Mouse (Mus musculus): ENCODE results near the gene Ilkap. TPM values are rescaled to one million over a fixed set of nuclear protein-coding genes. Genes with fewer than 3 reads are reported as not detected.
A peak's percentile ranks its signal among the peaks of the same experiment; 100 is the strongest.

Gene Ilkap
- polyA plus RNA-seq, 1 experiment from 2014 or later, result 158 TPM

GRCm38 (mm10) chr1:91413898-91414594 lies 15.4 kb upstream of the Ilkap start, which contains the start of gene Hes6:
Gene Hes6, minus strand, starts transcription at chr1:91414038.
- 0 out of 2 replicates have a peak, but pooled peaks have one; percentile 40 for ATAC-seq (ENCODE audit: insufficient number of reproducible peaks, insufficient read depth, low FRiP score, low TSS enrichment, low read depth)
- Histone ChIP-seq H3K9ac (peak within 1 kb of the TSS; percentile 87), H3K36me3 (0 out of 2 replicates have a peak, but pooled peaks cover 7% of the 10 kb centered on the region), H3K4me2 (peak within 1 kb of the TSS; percentile 99), H3K27me3 (no peaks in the 10 kb centered on the region), H3K9me3 (no peaks in the 10 kb centered on the region), H3K4me3 (peak within 1 kb of the TSS; percentile 80), H3K4me1 (peaks cover 35% of the 10 kb centered on the region), H3K27ac (peak within 1 kb of the TSS; percentile 88)
- under 1% methylated on average over 36 of the region's 39 CpGs for whole genome bisulfite sequencing

- Histone ChIP-seq H3K36me3 (0 out of 2 replicates have a peak, but pooled peaks cover 7% of the 10 kb centered on the region), H3K27me3 (no peaks in the 10 kb centered on the region), H3K4me3 (peak overlapping the region; percentile 80), H3K9me3 (no peaks in the 10 kb centered on the region), H3K27ac (peak overlapping the region; percentile 88), H3K9ac (peak overlapping the region; percentile 73), H3K4me2 (peak overlapping the region; percentile 99), H3K4me1 (peaks cover 35% of the 10 kb centered on the region)
- peak; percentile 26; the same call in 1 of the 2 replicates for ATAC-seq (ENCODE audit: insufficient number of reproducible peaks, insufficient read depth, low FRiP score, low TSS enrichment, low read depth)
- WGBS, result under 1% methylated on average over 14 of the region's 14 CpGs
Observed at GRCm38 (mm10) chr1:91413536-91413897, 14.9 kb upstream of the Ilkap start.

GRCm38 (mm10) chr1:91413030-91413506 lies 14.5 kb upstream of the Ilkap start:
- H3K9me3 ChIP-seq, result no peaks in the 10 kb centered on the region
- peak overlapping the region; percentile 87 for H3K9ac ChIP-seq
- 0 out of 2 replicates have a peak, but pooled peaks cover 6% of the 10 kb centered on the region for H3K36me3 ChIP-seq
- H3K4me3 ChIP-seq, result peak overlapping the region; percentile 80
- H3K27ac ChIP-seq, result peak overlapping the region; percentile 88
- peak; percentile 88 for ATAC-seq (ENCODE audit: insufficient number of reproducible peaks, insufficient read depth, low FRiP score, low TSS enrichment, low read depth)
- H3K27me3 ChIP-seq, result no peaks in the 10 kb centered on the region
- H3K4me1 ChIP-seq, result peaks cover 35% of the 10 kb centered on the region
- H3K4me2 ChIP-seq, result peak overlapping the region; percentile 99
- WGBS, result under 1% methylated on average over 34 of the region's 34 CpGs

GRCm38 (mm10) chr1:91412286-91413029 lies 13.8 kb upstream of the Ilkap start:
- ATAC-seq (ENCODE audit: insufficient number of reproducible peaks, insufficient read depth, low FRiP score, low TSS enrichment, low read depth), result no peak; the same call in 1 of the 2 replicates
- peak overlapping the region; percentile 87 for H3K9ac ChIP-seq
- peaks cover 35% of the 10 kb centered on the region for H3K4me1 ChIP-seq
- H3K36me3 ChIP-seq, result 0 out of 2 replicates have a peak, but pooled peaks cover 2% of the 10 kb centered on the region
- peak overlapping the region; percentile 99 for H3K4me2 ChIP-seq
- WGBS, result 5% methylated on average over 64 of the region's 65 CpGs
- no peaks in the 10 kb centered on the region for H3K27me3 ChIP-seq
- H3K27ac ChIP-seq, result peak overlapping the region; percentile 88
- no peaks in the 10 kb centered on the region for H3K9me3 ChIP-seq
- H3K4me3 ChIP-seq, result peak overlapping the region; percentile 80

DNA sequence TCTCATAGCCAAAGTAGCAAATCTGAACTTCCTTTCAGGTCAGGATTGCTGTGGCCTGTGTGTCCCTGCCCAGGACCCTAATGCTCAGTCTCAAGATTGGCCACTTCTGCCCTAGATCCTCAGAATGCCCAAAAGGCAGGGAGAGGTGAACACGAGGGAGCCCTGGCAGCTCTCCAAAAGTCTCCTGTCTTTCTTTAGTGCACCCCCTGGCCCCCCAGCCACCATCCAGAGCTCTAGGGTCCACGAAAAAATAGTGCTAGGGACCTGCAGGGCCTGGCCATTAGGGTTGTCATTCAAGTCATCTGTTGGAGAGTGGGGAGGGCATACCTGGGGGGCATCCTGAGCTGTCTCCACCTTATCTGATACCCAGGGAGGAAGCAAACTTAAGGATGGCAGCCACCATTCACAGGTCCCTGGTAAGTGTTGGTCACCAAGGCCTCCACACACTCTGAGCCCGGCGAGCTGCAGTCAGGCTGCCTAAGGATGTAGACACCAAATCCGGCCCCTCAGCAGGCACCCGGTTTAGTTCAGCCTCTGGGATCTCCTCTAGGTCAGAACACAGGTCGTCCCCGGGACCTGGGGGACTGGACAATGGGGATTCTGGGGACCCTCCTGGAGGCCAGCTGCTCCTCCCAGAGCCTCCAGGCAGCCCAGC lies 13.1 kb upstream of the Ilkap start:
- H3K27ac ChIP-seq, result no peak overlapping the region
- H3K9ac ChIP-seq, result peak overlapping the region; percentile 87
- H3K27me3 ChIP-seq, result no peaks in the 10 kb centered on the region
- ATAC-seq (ENCODE audit: insufficient number of reproducible peaks, insufficient read depth, low FRiP score, low TSS enrichment, low read depth), result no peak; the same call in 1 of the 2 replicates
- no peaks in the 10 kb centered on the region for H3K36me3 ChIP-seq
- H3K4me1 ChIP-seq, result peaks cover 35% of the 10 kb centered on the region
- no peaks in the 10 kb centered on the region for H3K9me3 ChIP-seq
- H3K4me3 ChIP-seq, result peak overlapping the region; percentile 80
- 56% methylated on average over 8 of the region's 8 CpGs for WGBS
- H3K4me2 ChIP-seq, result peak overlapping the region; percentile 99

GRCm38 (mm10) chr1:91407819-91408218 lies 9.2 kb upstream of the Ilkap start:
- no peak overlapping the region for H3K4me3 ChIP-seq
- no peak for ATAC-seq (ENCODE audit: insufficient number of reproducible peaks, insufficient read depth, low FRiP score, low TSS enrichment, low read depth)
- H3K9me3 ChIP-seq, result no peaks in the 10 kb centered on the region
- H3K36me3 ChIP-seq, result no peaks in the 10 kb centered on the region
- peaks cover 8% of the 10 kb centered on the region; the same call in 1 of the 2 replicates for H3K27me3 ChIP-seq
- WGBS, result 85% methylated on average over 4 of the region's 4 CpGs
- peaks cover 18% of the 10 kb centered on the region for H3K4me1 ChIP-seq
- H3K4me2 ChIP-seq, result no peak overlapping the region
- no peak overlapping the region for H3K27ac ChIP-seq
- H3K9ac ChIP-seq, result no peak overlapping the region

GRCm38 (mm10) chr1:91405406-91406169 lies 7.0 kb upstream of the Ilkap start:
- H3K9me3 ChIP-seq, result no peaks in the 10 kb centered on the region
- no peak overlapping the region for H3K27ac ChIP-seq
- H3K4me3 ChIP-seq, result no peak overlapping the region
- ATAC-seq (ENCODE audit: insufficient number of reproducible peaks, insufficient read depth, low FRiP score, low TSS enrichment, low read depth), result no peak
- H3K9ac ChIP-seq, result no peak overlapping the region
- H3K36me3 ChIP-seq, result no peaks in the 10 kb centered on the region
- peaks cover 8% of the 10 kb centered on the region; the same call in 1 of the 2 replicates for H3K27me3 ChIP-seq
- H3K4me2 ChIP-seq, result no peak overlapping the region
- peaks cover 6% of the 10 kb centered on the region for H3K4me1 ChIP-seq
- whole genome bisulfite sequencing, result 54% methylated on average over 23 of the region's 23 CpGs

- Histone ChIP-seq H3K9me3 (no peaks in the 10 kb centered on the region), H3K4me1 (peaks cover 6% of the 10 kb centered on the region), H3K4me3 (no peak overlapping the region), H3K36me3 (no peaks in the 10 kb centered on the region), H3K27me3 (peaks cover 8% of the 10 kb centered on the region; the same call in 1 of the 2 replicates), H3K9ac (no peak overlapping the region), H3K4me2 (no peak overlapping the region), H3K27ac (no peak overlapping the region)
- 33% methylated on average over 1 of the region's 1 CpGs for WGBS
- no peak for ATAC-seq (ENCODE audit: insufficient number of reproducible peaks, insufficient read depth, low FRiP score, low TSS enrichment, low read depth)
Observed at GRCm38 (mm10) chr1:91404976-91405375, 6.4 kb upstream of the Ilkap start.

DNA sequence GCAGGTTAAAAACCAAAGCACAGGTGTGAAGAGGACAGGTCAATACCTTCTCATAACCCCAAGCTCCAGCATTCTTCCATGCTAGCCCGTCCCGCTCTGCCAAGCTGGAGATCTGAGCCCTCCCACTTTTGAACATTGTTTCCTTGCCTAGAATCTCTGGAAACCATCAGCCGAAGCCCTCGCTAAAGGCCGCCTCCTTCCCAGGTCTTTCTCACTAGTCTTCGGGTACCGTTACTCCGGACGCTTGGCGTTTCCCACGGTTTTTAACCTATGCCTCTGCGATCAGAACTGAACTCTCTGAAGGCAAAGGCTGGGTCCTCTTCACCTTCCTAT lies 722 bp downstream of the Ilkap start:
- Histone ChIP-seq H3K4me3 (peak overlapping the region; percentile 63), H3K4me1 (peaks cover 22% of the 10 kb centered on the region), H3K4me2 (peak overlapping the region; percentile 84), H3K9ac (peak overlapping the region; percentile 85), H3K27me3 (no peaks in the 10 kb centered on the region), H3K36me3 (peaks cover 19% of the 10 kb centered on the region), H3K27ac (peak overlapping the region; percentile 76), H3K9me3 (no peaks in the 10 kb centered on the region)
- WGBS, result under 1% methylated on average over 12 of the region's 12 CpGs
- ATAC-seq (ENCODE audit: insufficient number of reproducible peaks, insufficient read depth, low FRiP score, low TSS enrichment, low read depth), result no peak

- Histone ChIP-seq H3K36me3 (peaks cover 87% of the 10 kb centered on the region), H3K4me2 (no peak overlapping the region), H3K9ac (no peak overlapping the region), H3K4me1 (peaks cover 5% of the 10 kb centered on the region), H3K27me3 (no peaks in the 10 kb centered on the region), H3K27ac (no peak overlapping the region), H3K9me3 (no peaks in the 10 kb centered on the region), H3K4me3 (no peak overlapping the region)
- no peak for ATAC-seq (ENCODE audit: insufficient number of reproducible peaks, insufficient read depth, low FRiP score, low TSS enrichment, low read depth)
- WGBS, result 93% methylated on average over 5 of the region's 5 CpGs
Observed at GRCm38 (mm10) chr1:91390369-91390768, 8.2 kb downstream of the Ilkap start.

DNA sequence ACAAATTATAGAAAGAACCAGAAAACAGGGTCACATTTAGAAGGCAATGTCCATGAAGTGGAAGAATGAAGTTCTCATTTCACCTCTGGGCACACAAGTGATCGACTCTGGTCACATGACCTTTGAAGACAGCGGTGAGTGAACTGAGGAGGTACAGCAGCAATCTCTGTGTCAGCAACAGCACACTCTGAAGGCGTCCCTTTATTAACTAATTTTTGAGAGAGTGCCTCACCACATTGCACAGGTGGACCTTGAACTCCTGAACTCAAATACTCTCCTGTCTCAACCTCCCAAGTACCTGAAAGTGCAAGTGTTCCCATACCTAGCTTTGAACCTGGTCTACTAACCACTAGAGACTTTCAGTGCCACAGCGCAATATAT lies 17.5 kb downstream of the Ilkap start:
- Histone ChIP-seq H3K4me2 (no peak overlapping the region), H3K27ac (no peak overlapping the region), H3K9me3 (no peaks in the 10 kb centered on the region), H3K27me3 (no peaks in the 10 kb centered on the region), H3K4me3 (no peak overlapping the region), H3K4me1 (no peaks in the 10 kb centered on the region), H3K36me3 (peaks cover 94% of the 10 kb centered on the region), H3K9ac (no peak overlapping the region)
- 91% methylated on average over 4 of the region's 4 CpGs for WGBS
- ATAC-seq (ENCODE audit: insufficient number of reproducible peaks, insufficient read depth, low FRiP score, low TSS enrichment, low read depth), result no peak
